Mouse (Mus musculus): Measurements from ENCODE around the gene Ubxn10. TPM values are rescaled to one million over a fixed set of nuclear protein-coding genes. Genes with fewer than 3 reads are reported as not detected.

Ubxn10 gene
- total RNA-seq, 4 experiments from 2014 or later = 0.20 to 0.36 TPM; not detected in 2

- DNase-seq (ENCODE audit: low spot score in 2 of 2) = no peak
Observed at GRCm38 (mm10) chr4:138734105-138734504, 2.9 kb downstream of the Ubxn10 start.

- DNase-seq (ENCODE audit: low spot score in 2 of 2) = no peak
Observed at GRCm38 (mm10) chr4:138729018-138729703, 7.8 kb downstream of the Ubxn10 start.

GRCm38 (mm10) chr4:138725751-138726150 is 11.2 kb downstream of the Ubxn10 start:
- DNase-seq (ENCODE audit: low spot score in 2 of 2) = no peak

GRCm38 (mm10) chr4:138725127-138725461 is 11.9 kb downstream of the Ubxn10 start:
- DNase-seq (ENCODE audit: low spot score in 2 of 2) = no peak

- DNase-seq (ENCODE audit: low spot score in 2 of 2) = no peak
Observed at GRCm38 (mm10) chr4:138724354-138725126, 12.4 kb downstream of the Ubxn10 start, which contains the start of gene Pla2g2c. Gene Pla2g2c (plus strand): TSS chr4:138724792.

- DNase-seq (ENCODE audit: low spot score in 2 of 2) = no peak
Observed at GRCm38 (mm10) chr4:138723493-138724281, 13.3 kb downstream of the Ubxn10 start.

GRCm38 (mm10) chr4:138719264-138719596 is 17.7 kb downstream of the Ubxn10 start:
- DNase-seq (ENCODE audit: low spot score in 2 of 2) = no peak

GRCm38 (mm10) chr4:138718586-138719263 is 18.2 kb downstream of the Ubxn10 start:
- no peak for DNase-seq (ENCODE audit: low spot score in 2 of 2)

- no peak for DNase-seq (ENCODE audit: low spot score in 2 of 2)
Observed at GRCm38 (mm10) chr4:138716697-138717096, 20.3 kb downstream of the Ubxn10 start.

- no peak for DNase-seq (ENCODE audit: low spot score in 2 of 2)
Observed at GRCm38 (mm10) chr4:138714186-138714585, 22.8 kb downstream of the Ubxn10 start.

GRCm38 (mm10) chr4:138712621-138713020 is 24.3 kb downstream of the Ubxn10 start:
- DNase-seq (ENCODE audit: low spot score in 2 of 2) = no peak

- DNase-seq (ENCODE audit: low spot score in 2 of 2) = no peak
Observed at GRCm38 (mm10) chr4:138712096-138712495, 24.9 kb downstream of the Ubxn10 start.

- no peak for DNase-seq (ENCODE audit: low spot score in 2 of 2)
Observed at GRCm38 (mm10) chr4:138711051-138711820, 25.7 kb downstream of the Ubxn10 start.

- DNase-seq (ENCODE audit: low spot score in 2 of 2) = no peak
Observed at GRCm38 (mm10) chr4:138710633-138711032, 26.3 kb downstream of the Ubxn10 start.

- DNase-seq (ENCODE audit: low spot score in 2 of 2) = no peak
Observed at GRCm38 (mm10) chr4:138709944-138710343, 27.0 kb downstream of the Ubxn10 start.

GRCm38 (mm10) chr4:138709246-138709645 is 27.7 kb downstream of the Ubxn10 start:
- no peak for DNase-seq (ENCODE audit: low spot score in 2 of 2)

GRCm38 (mm10) chr4:138708636-138709035 is 28.3 kb downstream of the Ubxn10 start:
- DNase-seq (ENCODE audit: low spot score in 2 of 2) = peak; percentile 14 to 20

GRCm38 (mm10) chr4:138706620-138707019 is 30.3 kb downstream of the Ubxn10 start:
- DNase-seq (ENCODE audit: low spot score in 2 of 2) = no peak

- no peak for DNase-seq (ENCODE audit: low spot score in 2 of 2)
Observed at GRCm38 (mm10) chr4:138704169-138704568, 32.8 kb downstream of the Ubxn10 start.

- no peak for DNase-seq (ENCODE audit: low spot score in 2 of 2)
Observed at GRCm38 (mm10) chr4:138703591-138703990, 33.4 kb downstream of the Ubxn10 start.

- DNase-seq (ENCODE audit: low spot score in 2 of 2) = no peak
Observed at GRCm38 (mm10) chr4:138702528-138702927, 34.4 kb downstream of the Ubxn10 start.
